Mouse (Mus musculus) thymus, adult 2 months (tissue): ENCODE results near the gene Prl3a1.

Source experiments
- CTCF ChIP-seq: fragments of 200-500 bp; IDR thresholded peaks from 2 replicates; pipeline ENCODE4 v1.5.1; 2012; ENCODE audit warnings: mild to moderate bottlenecking, control low read depth, low read length, moderate library complexity, borderline replicate concordance; ENCODE audit not compliant: control insufficient read depth, poor library complexity, insufficient read depth; ENCODE audit errors: extremely low read depth
- POLR2A ChIP-seq: fragments of 200-500 bp; IDR thresholded peaks from 2 replicates; pipeline ENCODE4 v1.6.1; 2012; ENCODE audit warnings: mild to moderate bottlenecking, low read length, control low read depth, moderate library complexity; ENCODE audit not compliant: control insufficient read depth, poor library complexity, insufficient read depth; ENCODE audit errors: extremely low read depth

DNA sequence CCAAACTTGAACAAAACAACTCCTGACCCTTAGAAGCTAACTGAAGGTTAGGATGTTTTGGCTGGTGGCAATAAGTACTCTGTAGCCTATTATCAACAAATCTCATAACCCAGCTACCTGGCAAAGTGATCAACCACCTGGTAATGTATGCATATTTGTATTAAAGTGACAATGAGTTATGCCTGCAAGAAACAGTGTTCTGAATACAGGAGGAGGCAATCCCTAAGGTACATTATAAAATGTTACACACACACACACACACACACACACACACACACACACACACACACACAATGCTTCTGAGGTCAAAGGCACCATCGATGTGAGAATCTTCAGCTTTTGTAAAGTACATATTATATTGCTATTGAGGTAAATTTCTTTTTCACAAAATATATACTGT is 17.7 kb upstream of the Prl3a1 start, which contains the start of gene Prl3b1:
- TF ChIP-seq POLR2A (no peak), CTCF (no peak)
